18 mouse cellular contexts compared by ENCODE assay signal in genomic region chr2:68873086-68873485, GRCm38 (mm10). TPM values are rescaled to one million over a fixed set of nuclear protein-coding genes. Genes with fewer than 3 reads are reported as not detected.
DNase-seq lines count a peak whose midpoint lies in the region; ATAC-seq and TF ChIP-seq lines count a peak whose summit lies in the region.
"Had no signal": no experiment of that assay in that cellular context is flagged by ENCODE, and none has a peak within 500 bp of the region (broad histone marks: within the 10 kb centered on the region; RNA-seq: fewer than 3 reads in every experiment).

No protein-coding gene starts in this region.

- no peak overlapping the region for H3K27ac ChIP-seq in liver, adult 2 months (replicated peaks; ENCODE audit: insufficient read depth, low read depth, low read length)
- H3K27ac ChIP-seq in liver, embryonic 12.5 days = no peak overlapping the region
- H3K27ac ChIP-seq in hindbrain, embryonic 11.5 days (ENCODE audit: low read depth, low read length) = no peak overlapping the region
- H3K27ac ChIP-seq: midbrain, embryonic 15.5 days; neural tube, embryonic 13.5 days had no signal

- ATAC-seq in liver, embryonic 12.5 days = no peak
- ATAC-seq in common myeloid progenitor, adult 5-6 weeks (replicated peaks; ENCODE audit: low read depth, poor library complexity, severe bottlenecking) = peak; percentile 90
- peak; percentile 87 for ATAC-seq in megakaryocyte progenitor cell, adult 5-6 weeks (replicated peaks; ENCODE audit: poor library complexity)
- no peak for ATAC-seq in hindbrain, embryonic 11.5 days (ENCODE audit: low FRiP score)
- ATAC-seq: forebrain, embryonic 14.5 days; midbrain, embryonic 15.5 days had no signal

- no peak overlapping the region for H3K4me3 ChIP-seq in liver, adult 2 months (ENCODE audit: insufficient read depth, low read depth, low read length)
- no peak overlapping the region for H3K4me3 ChIP-seq in liver, embryonic 12.5 days
- H3K4me3 ChIP-seq in hindbrain, embryonic 11.5 days (ENCODE audit: low read depth, low read length) = no peak overlapping the region
- H3K4me3 ChIP-seq: erythroblast, embryonic 14.5 days; liver, embryonic 13.5 days; midbrain, embryonic 15.5 days; neural tube, embryonic 13.5 days had no signal

- H3K79me2 ChIP-seq in liver, adult 2 months (ENCODE audit: control insufficient read depth, insufficient read depth, low read length) = peaks cover 11% of the 10 kb centered on the region; the same call in 1 of the 2 replicates

- TF ChIP-seq CTCF in liver, adult 2 months (IDR thresholded peaks at IDR 0.05; ENCODE audit: low read depth, low read length) = no peak

- H3K9ac ChIP-seq in liver, adult 2 months (ENCODE audit: low read depth, low read length) = no peak overlapping the region
- H3K9ac ChIP-seq in liver, embryonic 12.5 days = no peak overlapping the region
- no peak overlapping the region for H3K9ac ChIP-seq in hindbrain, embryonic 11.5 days (ENCODE audit: low read depth, low read length)
- H3K9ac ChIP-seq: liver, embryonic 13.5 days; midbrain, embryonic 15.5 days; neural tube, embryonic 13.5 days had no signal

- no peak overlapping the region for H3K4me2 ChIP-seq in liver, embryonic 12.5 days
- no peak overlapping the region for H3K4me2 ChIP-seq in hindbrain, embryonic 11.5 days (replicated peaks; ENCODE audit: low read depth, low read length)
- H3K4me2 ChIP-seq: midbrain, embryonic 15.5 days; neural tube, embryonic 13.5 days had no signal

- 81% methylated on average over 6 of the region's 6 CpGs for WGBS in liver, adult 2 months
- 44% methylated on average over 6 of the region's 6 CpGs for WGBS in liver, embryonic 12.5 days (ENCODE audit: insufficient replicate concordance)
- WGBS in hindbrain, embryonic 11.5 days = 93% methylated on average over 6 of the region's 6 CpGs

- no peaks in the 10 kb centered on the region for H3K27me3 ChIP-seq in liver, adult 2 months (ENCODE audit: control insufficient read depth, insufficient read depth, low read length)
- no peaks in the 10 kb centered on the region for H3K27me3 ChIP-seq in liver, embryonic 12.5 days (replicated peaks)
- no peaks in the 10 kb centered on the region for H3K27me3 ChIP-seq in hindbrain, embryonic 11.5 days (ENCODE audit: control insufficient read depth, insufficient read depth, low read length)
- H3K27me3 ChIP-seq: liver, embryonic 13.5 days; midbrain, embryonic 15.5 days; neural tube, embryonic 13.5 days had no signal

- no peaks in the 10 kb centered on the region for H3K9me3 ChIP-seq in liver, embryonic 12.5 days (replicated peaks)
- H3K9me3 ChIP-seq in hindbrain, embryonic 11.5 days (ENCODE audit: control insufficient read depth, low read length) = no peaks in the 10 kb centered on the region
- H3K9me3 ChIP-seq: liver, embryonic 13.5 days; midbrain, embryonic 15.5 days; neural tube, embryonic 13.5 days had no signal

- TF ChIP-seq POLR2A in liver, adult 2 months (IDR thresholded peaks at IDR 0.05; ENCODE audit: extremely low read depth, insufficient read depth, low read length) = no peak

- peaks cover 20% of the 10 kb centered on the region for H3K4me1 ChIP-seq in liver, adult 2 months (ENCODE audit: control insufficient read depth, insufficient read depth, low read length)
- peaks cover 38% of the 10 kb centered on the region for H3K4me1 ChIP-seq in liver, embryonic 12.5 days
- no peaks in the 10 kb centered on the region for H3K4me1 ChIP-seq in hindbrain, embryonic 11.5 days (replicated peaks; ENCODE audit: control insufficient read depth, insufficient read depth, low read length)

- no peaks in the 10 kb centered on the region for H3K36me3 ChIP-seq in liver, adult 2 months (ENCODE audit: control insufficient read depth, insufficient read depth, low read length)
- no peaks in the 10 kb centered on the region for H3K36me3 ChIP-seq in liver, embryonic 12.5 days
- H3K36me3 ChIP-seq in hindbrain, embryonic 11.5 days (ENCODE audit: control insufficient read depth, insufficient read depth, low read length) = no peaks in the 10 kb centered on the region
- H3K36me3 ChIP-seq: liver, embryonic 13.5 days; midbrain, embryonic 15.5 days; neural tube, embryonic 13.5 days had no signal

- peak; percentile 37 for DNase-seq in liver, adult 2 months (ENCODE audit: extremely low read depth, low read depth, low spot score)
- no peak for DNase-seq in hindbrain, embryonic 11.5 days (ENCODE audit: low spot score)
- DNase-seq in c-Kit-positive CD71-positive TER-119-positive erythroid progenitor cells, embryonic 14.5 days (ENCODE audit: low spot score) = no peak
- no peak for DNase-seq in testis, postnatal 10 days (ENCODE audit: low spot score)
- DNase-seq: cerebellum, adult 18-20 months; cerebellum, postnatal 36 days; kidney, adult 9 months; liver, embryonic 13.5 days; lung, postnatal 14 days; right cerebral cortex, postnatal 4 days; thymus, postnatal 36 days had no signal

RNA-seq across cellular contexts. Expression of gene Cers6, which starts 11.8 kb away (rescaled TPM):
- 16.0 and 19.9 TPM in 2 replicates for total RNA-seq in liver, adult 2 months (2014; rRNA removed)
- 3.9 and 4.6 TPM in 2 replicates for polyA plus RNA-seq in liver, adult 2 months (2012; rRNA removed)
- 7.0 and 7.3 TPM in 2 replicates for polyA plus RNA-seq in liver, embryonic 12.5 days (2016; fragmentation: Nextera tagmentation; extraction: Ambion mirVana)
- 9.9 and 16.4 TPM in 2 replicates for total RNA-seq in common myeloid progenitor, adult 5-6 weeks (2017)
- 78.2 and 79.0 TPM in 2 replicates for total RNA-seq in megakaryocyte progenitor cell, adult 5-6 weeks (2015)
- 28.8 and 36.5 TPM in 2 replicates for total RNA-seq in megakaryocyte progenitor cell, adult 5-6 weeks (2017)
- polyA plus RNA-seq in hindbrain, embryonic 11.5 days (2014; fragmentation: Nextera tagmentation; extraction: Ambion mirVana) = 62.3 and 77.0 TPM in 2 replicates

Comparison
In these comparisons a context has a peak if more than half of its experiments do, and no peak if none do; other contexts are left out.
1. ATAC-seq: peak in common myeloid progenitor, adult 5-6 weeks (single experiment) and megakaryocyte progenitor cell, adult 5-6 weeks (single experiment); none in liver, embryonic 12.5 days (single experiment) and hindbrain, embryonic 11.5 days (single experiment).